Mouse (Mus musculus) liver, embryonic 14.5 days (tissue): ENCODE results near the gene Sspn. TPM values are rescaled to one million over a fixed set of nuclear protein-coding genes. Genes with fewer than 3 reads are reported as not detected.

ENCODE experiments used
- ATAC-seq: fragments of 200-750 bp; cut with Nextera tagmentation; 2 replicates; pipeline ENCODE4 v1.8.0; 2017; ENCODE audit warnings: moderate number of reproducible peaks, mild to moderate bottlenecking, moderate library complexity; ENCODE audit not compliant: insufficient read depth
- DNase-seq, 3 experiments: peaks; one replicate each; pipeline ENCODE4 v3.0.0-alpha.2; 2012 to 2013; ENCODE audit warnings: low read depth in 3 of 3, low spot score in 3 of 3
- H3K27ac ChIP-seq: fragments of 300-500 bp; sonication (generic); 2 replicates; pipeline ENCODE4 v1.5.1; 2014; ENCODE audit warnings: moderate library complexity, mild to moderate bottlenecking, control low read depth, inconsistent platforms
- H3K27me3 ChIP-seq: fragments of 300-500 bp; sonication (generic); 2 replicates; pipeline ENCODE4 v1.6.1; 2014; ENCODE audit warnings: mild to moderate bottlenecking, low read length, moderate library complexity; ENCODE audit not compliant: control insufficient read depth, insufficient read depth
- H3K36me3 ChIP-seq: fragments of 300-500 bp; sonication (generic); replicated peaks from 2 replicates; pipeline ENCODE4 v1.6.1; 2014; ENCODE audit warnings: low read depth; ENCODE audit not compliant: control insufficient read depth, insufficient read depth
- H3K4me1 ChIP-seq, 2 experiments: fragments of 200-500 bp in 1 of 2; fragments of 300-500 bp in 1 of 2; sonication (generic) in 1 of 2; replicated peaks; 2 replicates each; pipeline ENCODE4 v1.6.1; 2012 to 2014; ENCODE audit warnings: antibody characterized with exemption in 1 of 2, inconsistent platforms in 1 of 2, low read length in 1 of 2; ENCODE audit not compliant: control insufficient read depth in 2 of 2, insufficient read depth in 2 of 2
- H3K4me2 ChIP-seq: fragments of 300-500 bp; sonication (generic); 2 replicates; pipeline ENCODE4 v1.6.1; 2014; ENCODE audit warnings: low read depth, mild to moderate bottlenecking, control low read depth, moderate library complexity
- H3K4me3 ChIP-seq, 2 experiments: fragments of 200-500 bp in 1 of 2; fragments of 300-500 bp in 1 of 2; sonication (generic) in 1 of 2; 2 replicates each; pipeline ENCODE4 v1.5.1; 2012 to 2014; ENCODE audit warnings: low read depth in 2 of 2, low read length in 2 of 2, mild to moderate bottlenecking in 2 of 2, control low read depth in 1 of 2, inconsistent platforms in 1 of 2, moderate library complexity in 1 of 2; ENCODE audit not compliant: insufficient read depth in 1 of 2
- H3K9ac ChIP-seq: fragments of 300-500 bp; sonication (generic); replicated peaks from 2 replicates; pipeline ENCODE4 v1.6.1; 2014; ENCODE audit warnings: mild to moderate bottlenecking, control low read depth, moderate library complexity
- H3K9me3 ChIP-seq: fragments of 300-500 bp; sonication (generic); 2 replicates; pipeline ENCODE4 v1.6.1; 2016; ENCODE audit warnings: low read length, mixed read lengths; ENCODE audit not compliant: control insufficient read depth
- CTCF ChIP-seq: IDR thresholded peaks from 2 replicates; pipeline ENCODE4 v1.5.1; 2016; ENCODE audit warnings: antibody characterized with exemption, low read depth, control low read depth
- EP300 ChIP-seq: IDR thresholded peaks from 2 replicates; pipeline ENCODE4 v1.6.1; 2016; ENCODE audit warnings: antibody characterized with exemption, low read depth
- WGBS: fragments of 180-500 bp; shearing (Covaris S2); extraction: QIAGEN DNeasy Blood & Tissue Kit; methylation state at CpG from one replicate; pipeline ENCODE4 v1.1.7; 2014; ENCODE audit not compliant: insufficient replicate concordance; 5-methylcytosine and 5-hydroxymethylcytosine counted together
- polyA plus RNA-seq, 2 experiments: library from polyadenylated mRNA; depleted of rRNA in 1 of 2; stranded (reverse) in 1 of 2; unstranded in 1 of 2; fragments of >200 nt; fragmentation: Nextera tagmentation in 1 of 2; extraction: Ambion mirVana in 1 of 2; gene quantifications; 2 replicates each; pipeline versions ENCODE4 v1.2.1 to v1.2.3; 2012 to 2014

Sspn gene
- 0.10 and 0.17 TPM in 2 replicates for polyA plus RNA-seq (2012; rRNA removed)
- 0.27 and 0.32 TPM in 2 replicates for polyA plus RNA-seq (2014; fragmentation: Nextera tagmentation; extraction: Ambion mirVana)

DNA sequence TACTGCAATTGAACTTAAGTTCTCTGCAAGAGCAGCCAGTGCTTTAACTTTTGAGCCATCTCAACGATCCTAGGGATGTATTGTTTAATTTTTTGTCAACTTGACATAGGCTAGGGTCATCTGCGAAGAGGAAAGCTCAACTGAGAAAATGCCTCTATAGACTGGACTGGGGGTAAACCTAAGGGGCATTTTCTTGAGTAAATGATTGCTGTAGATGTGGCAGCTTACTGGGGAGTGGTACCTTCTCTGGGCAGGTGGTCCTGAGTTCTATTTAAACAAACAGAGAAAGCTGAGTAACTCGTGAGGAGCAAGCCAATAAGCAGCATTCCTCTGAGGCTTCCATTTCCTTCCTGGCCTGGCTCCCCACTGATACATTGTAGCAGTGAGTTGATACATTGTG, at the start of gene Sspn:
Gene Sspn, plus strand, starts transcription at position 301 of the 400 bp plus-strand sequence.
- no peak within 1 kb of the TSS for H3K27ac ChIP-seq
- no peak for TF ChIP-seq EP300
- no peak for TF ChIP-seq CTCF
- no peaks in the 10 kb centered on the region for H3K36me3 ChIP-seq
- H3K4me2 ChIP-seq = no peak within 1 kb of the TSS
- DNase-seq (no peak), ATAC-seq (no peak)
- no peaks in the 10 kb centered on the region for H3K9me3 ChIP-seq
- H3K27me3 ChIP-seq = no peaks in the 10 kb centered on the region
- no peak within 1 kb of the TSS for H3K4me3 ChIP-seq
- H3K4me1 ChIP-seq = no peaks in the 10 kb centered on the region
- WGBS = 51% methylated on average over 3 of the region's 3 CpGs
- H3K9ac ChIP-seq = no peak within 1 kb of the TSS

DNA sequence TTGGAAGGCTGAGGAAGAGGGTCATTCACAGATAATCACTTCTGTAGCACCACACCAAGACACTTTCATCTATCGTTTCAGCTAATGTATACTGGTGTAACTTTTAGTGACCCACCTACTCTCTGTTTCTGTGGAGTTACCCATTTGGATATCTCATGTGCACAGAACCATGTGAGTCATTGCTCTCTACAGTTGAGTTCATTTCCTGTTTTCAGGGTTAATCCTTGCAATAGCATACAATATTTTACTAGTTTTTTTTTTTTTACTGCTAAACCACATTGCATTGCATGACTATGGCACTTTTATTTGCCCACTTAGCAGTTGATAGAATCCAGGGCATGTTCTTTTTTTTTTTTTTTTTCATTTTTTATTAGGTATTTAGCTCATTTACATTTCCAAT, 48.4 kb upstream of the Sspn start:
- Histone ChIP-seq H3K9ac (no peak overlapping the region), H3K36me3 (no peaks in the 10 kb centered on the region), H3K9me3 (no peaks in the 10 kb centered on the region), H3K4me2 (no peak overlapping the region), H3K27me3 (no peaks in the 10 kb centered on the region), H3K27ac (no peak overlapping the region), H3K4me1 (no peaks in the 10 kb centered on the region), H3K4me3 (no peak overlapping the region)
- WGBS = 25% methylated on average over 1 of the region's 1 CpGs
- TF ChIP-seq CTCF (no peak), EP300 (no peak)
- DNase-seq = no peak
- no peak for ATAC-seq

DNA sequence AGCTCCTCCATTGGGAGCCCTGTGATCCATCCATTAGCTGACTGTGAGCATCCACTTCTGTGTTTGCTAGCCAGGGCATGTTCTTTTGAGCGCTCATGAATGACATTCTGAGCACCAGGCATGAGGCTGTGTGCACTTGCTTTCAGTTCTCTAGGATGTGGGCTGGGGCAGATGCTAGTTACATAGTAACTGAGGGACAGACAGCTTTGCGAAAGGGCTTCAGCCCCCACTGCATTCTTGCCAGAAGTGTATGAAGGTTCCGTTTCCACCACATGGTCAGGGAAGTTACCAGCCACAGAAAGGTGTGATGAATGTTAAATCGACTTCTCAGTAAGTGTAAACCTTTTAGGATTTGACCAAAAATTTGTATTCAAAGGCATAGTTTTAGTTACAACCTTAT, 47.8 kb upstream of the Sspn start:
- no peak for TF ChIP-seq EP300
- TF ChIP-seq CTCF = no peak
- Histone ChIP-seq H3K27ac (no peak overlapping the region), H3K9ac (no peak overlapping the region), H3K4me2 (no peak overlapping the region), H3K4me3 (no peak overlapping the region), H3K36me3 (no peaks in the 10 kb centered on the region), H3K4me1 (no peaks in the 10 kb centered on the region), H3K27me3 (no peaks in the 10 kb centered on the region), H3K9me3 (no peaks in the 10 kb centered on the region)
- 72% methylated on average over 4 of the region's 4 CpGs for WGBS
- DNase-seq = no peak
- ATAC-seq = no peak

GRCm38 (mm10) chr6:145885069-145885468, 46.4 kb upstream of the Sspn start:
- 61% methylated on average over 4 of the region's 4 CpGs for WGBS
- H3K27ac ChIP-seq = no peak overlapping the region
- no peak overlapping the region for H3K9ac ChIP-seq
- H3K27me3 ChIP-seq = no peaks in the 10 kb centered on the region
- H3K4me2 ChIP-seq = no peak overlapping the region
- H3K4me3 ChIP-seq = no peak overlapping the region
- H3K9me3 ChIP-seq = no peaks in the 10 kb centered on the region
- no peaks in the 10 kb centered on the region for H3K4me1 ChIP-seq
- ATAC-seq (no peak), DNase-seq (no peak)
- no peaks in the 10 kb centered on the region for H3K36me3 ChIP-seq
- TF ChIP-seq CTCF (no peak), EP300 (no peak)

GRCm38 (mm10) chr6:145886277-145886676, 45.2 kb upstream of the Sspn start:
- Histone ChIP-seq H3K9ac (no peak overlapping the region), H3K4me2 (no peak overlapping the region), H3K36me3 (no peaks in the 10 kb centered on the region), H3K9me3 (no peaks in the 10 kb centered on the region), H3K4me1 (no peaks in the 10 kb centered on the region), H3K27ac (no peak overlapping the region), H3K4me3 (no peak overlapping the region), H3K27me3 (no peaks in the 10 kb centered on the region)
- TF ChIP-seq CTCF (no peak), EP300 (no peak)
- DNase-seq (no peak), ATAC-seq (no peak)
- 64% methylated on average over 8 of the region's 8 CpGs for WGBS

DNA sequence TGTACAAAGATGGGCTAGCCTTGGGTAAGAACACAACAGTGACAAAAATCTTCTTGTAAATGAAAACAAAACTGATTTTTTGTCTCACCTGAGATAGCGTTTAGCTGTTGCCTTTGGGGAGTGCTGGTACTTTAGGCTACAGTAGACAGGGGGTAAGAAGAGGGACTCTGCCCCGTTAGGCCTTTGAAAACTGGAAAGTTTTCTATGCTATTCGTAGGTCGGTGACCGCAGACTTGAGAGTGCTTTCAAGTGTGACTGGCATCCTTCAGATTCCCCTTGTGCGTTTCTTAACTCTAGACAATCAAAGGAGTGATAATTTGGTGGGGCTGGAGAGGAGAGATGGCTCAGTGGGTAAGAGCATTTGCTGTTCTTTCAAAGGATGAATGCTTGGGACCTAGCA, 43.7 kb upstream of the Sspn start:
- ATAC-seq (no peak), DNase-seq (no peak)
- TF ChIP-seq CTCF (no peak), EP300 (no peak)
- Histone ChIP-seq H3K4me3 (no peak overlapping the region), H3K27ac (no peak overlapping the region), H3K9me3 (no peaks in the 10 kb centered on the region), H3K27me3 (no peaks in the 10 kb centered on the region), H3K4me2 (no peak overlapping the region), H3K9ac (no peak overlapping the region), H3K36me3 (no peaks in the 10 kb centered on the region), H3K4me1 (no peaks in the 10 kb centered on the region)
- WGBS = 63% methylated on average over 6 of the region's 6 CpGs
